Mouse (Mus musculus) hindbrain, embryonic 15.5 days (tissue): ENCODE data around the gene AI597479. TPM values are rescaled to one million over a fixed set of nuclear protein-coding genes. Genes with fewer than 3 reads are reported as not detected.

Experiments
- ATAC-seq: fragments of 200-750 bp; cut with Nextera tagmentation; 2 replicates; pipeline ENCODE4 v1.8.0; 2017; ENCODE audit warnings: low read depth, moderate number of reproducible peaks, moderate TSS enrichment; ENCODE audit not compliant: low FRiP score
- H3K27ac ChIP-seq: fragments of 300-500 bp; sonication (generic); replicated peaks from 2 replicates; pipeline ENCODE4 v1.5.1; 2015; ENCODE audit warnings: mild to moderate bottlenecking, inconsistent platforms
- H3K27me3 ChIP-seq: fragments of 300-500 bp; sonication (generic); 2 replicates; pipeline ENCODE4 v1.6.1; 2015; ENCODE audit warnings: control low read depth, inconsistent platforms
- H3K36me3 ChIP-seq: fragments of 300-500 bp; sonication (generic); 2 replicates; pipeline ENCODE4 v1.6.1; 2015; ENCODE audit warnings: control low read depth, inconsistent platforms
- H3K4me1 ChIP-seq: fragments of 300-500 bp; sonication (generic); replicated peaks from 2 replicates; pipeline ENCODE4 v1.6.1; 2015; ENCODE audit warnings: control low read depth, inconsistent platforms
- H3K4me2 ChIP-seq: fragments of 300-500 bp; sonication (generic); 2 replicates; pipeline ENCODE4 v1.6.1; 2015; ENCODE audit warnings: moderate library complexity, mild to moderate bottlenecking, inconsistent platforms
- H3K4me3 ChIP-seq: fragments of 300-500 bp; sonication (generic); 2 replicates; pipeline ENCODE4 v1.5.1; 2015; ENCODE audit warnings: mild to moderate bottlenecking, inconsistent platforms
- H3K9ac ChIP-seq: fragments of 300-500 bp; sonication (generic); 2 replicates; pipeline ENCODE4 v1.6.1; 2015; ENCODE audit warnings: inconsistent platforms
- H3K9me3 ChIP-seq: fragments of 300-500 bp; sonication (generic); 2 replicates; pipeline ENCODE4 v1.6.1; 2016; ENCODE audit warnings: control low read depth, inconsistent platforms
- WGBS: fragments of 180-500 bp; shearing (Covaris S2); methylation state at CpG from one replicate; pipeline ENCODE4 v1.1.7; 2015; 5-methylcytosine and 5-hydroxymethylcytosine counted together
- polyA plus RNA-seq: library from polyadenylated mRNA; unstranded; fragments of >200 nt; fragmentation: Nextera tagmentation; extraction: Ambion mirVana; gene quantifications from 2 replicates; pipeline ENCODE4 v1.2.1, GENCODE M21; 2015

Gene AI597479
- polyA plus RNA-seq, 1 experiment from 2014 or later, result 42.5 TPM

GRCm38 (mm10) chr1:43164582-43164981 is 66.1 kb downstream of the AI597479 start:
- no peaks in the 10 kb centered on the region for H3K36me3 ChIP-seq
- no peaks in the 10 kb centered on the region for H3K9me3 ChIP-seq
- H3K9ac ChIP-seq, result no peak overlapping the region
- no peak for ATAC-seq
- H3K27ac ChIP-seq, result no peak overlapping the region
- H3K4me1 ChIP-seq, result peaks cover 15% of the 10 kb centered on the region
- no peak overlapping the region for H3K4me3 ChIP-seq
- 96% methylated on average over 5 of the region's 5 CpGs for WGBS
- H3K4me2 ChIP-seq, result peak overlapping the region; percentile 84; the same call in 1 of the 2 replicates
- H3K27me3 ChIP-seq, result no peaks in the 10 kb centered on the region

Other genes with a start within 250 kb of the AI597479 start
- gene Mrps9, start 247.5 kb upstream of the AI597479 start, polyA plus RNA-seq, result 28.8 and 35.3 TPM in 2 replicates
- 12.4 and 12.8 TPM in 2 replicates for gene Gpr45, start 145.8 kb upstream of the AI597479 start, polyA plus RNA-seq
- gene Tgfbrap1, start 73 bp upstream of the AI597479 start, polyA plus RNA-seq, result 15.1 and 16.4 TPM in 2 replicates
- gene Fhl2, start 98.3 kb downstream of the AI597479 start, polyA plus RNA-seq, result 26.0 and 26.2 TPM in 2 replicates